ENCODE assay signal across 9 mouse cellular contexts in the genomic region with DNA sequence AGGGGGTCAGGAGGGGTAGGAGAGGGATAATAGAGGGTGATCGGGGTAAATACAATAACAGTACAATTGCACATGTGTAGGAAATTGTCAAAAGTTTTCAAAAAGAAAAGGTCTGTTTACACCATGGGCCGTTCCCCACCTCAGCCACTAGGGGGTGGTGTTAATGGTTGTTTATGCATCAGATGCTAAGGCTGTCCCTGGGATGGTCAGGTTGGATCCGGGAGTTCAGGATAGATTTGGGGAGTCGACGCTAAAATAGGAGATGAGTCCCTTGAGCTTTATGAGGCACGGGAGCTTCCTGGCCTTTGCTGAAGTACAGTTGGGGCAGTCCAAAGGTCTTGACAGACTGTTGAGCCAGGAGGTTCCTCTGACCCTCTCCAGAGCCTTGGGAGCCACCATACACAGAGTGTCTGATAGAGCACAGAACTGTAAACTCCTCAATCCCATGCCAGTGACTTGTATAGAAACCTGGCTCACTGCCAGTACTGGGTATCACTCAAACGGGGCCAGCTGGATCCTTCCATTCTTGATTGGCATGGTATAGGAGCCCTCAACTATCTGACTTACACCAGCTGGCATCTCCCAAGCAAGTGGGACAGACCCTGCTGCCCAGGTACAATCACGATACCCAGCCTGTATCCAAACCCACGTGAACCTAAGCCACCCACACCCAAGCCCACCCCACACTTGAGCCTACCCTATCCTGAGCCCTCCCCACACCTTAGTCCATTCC.
DNase-seq lines count a peak whose midpoint lies in the region; ATAC-seq and TF ChIP-seq lines count a peak whose summit lies in the region.
"Had no signal": no experiment of that assay in that cellular context is flagged by ENCODE, and none has a peak within 500 bp of the region (broad histone marks: within the 10 kb centered on the region; RNA-seq: fewer than 3 reads in every experiment).

No protein-coding gene starts in this region.

- no peak overlapping the region for H3K4me2 ChIP-seq in forebrain, embryonic 15.5 days (replicated peaks)
- no peak overlapping the region for H3K4me2 ChIP-seq in midbrain, postnatal 0 days (ENCODE audit: low read depth, low read length, poor library complexity, severe bottlenecking)

- no peaks in the 10 kb centered on the region for H3K9me3 ChIP-seq in forebrain, embryonic 15.5 days
- no peaks in the 10 kb centered on the region for H3K9me3 ChIP-seq in forebrain, embryonic 10.5 days
- no peaks in the 10 kb centered on the region for H3K9me3 ChIP-seq in midbrain, postnatal 0 days (ENCODE audit: low read length)

- H3K4me1 ChIP-seq in forebrain, embryonic 15.5 days = peaks cover 17% of the 10 kb centered on the region
- no peaks in the 10 kb centered on the region for H3K4me1 ChIP-seq in forebrain, embryonic 10.5 days
- H3K4me1 ChIP-seq in midbrain, postnatal 0 days (ENCODE audit: insufficient read depth, low read length) = no peaks in the 10 kb centered on the region

- H3K27me3 ChIP-seq in forebrain, embryonic 15.5 days = no peaks in the 10 kb centered on the region
- H3K27me3 ChIP-seq in forebrain, embryonic 10.5 days (ENCODE audit: poor library complexity, severe bottlenecking) = no peaks in the 10 kb centered on the region
- no peaks in the 10 kb centered on the region for H3K27me3 ChIP-seq in midbrain, postnatal 0 days (ENCODE audit: insufficient read depth, low read length)

- H3K36me3 ChIP-seq in forebrain, embryonic 15.5 days = no peaks in the 10 kb centered on the region
- H3K36me3 ChIP-seq in forebrain, embryonic 10.5 days (replicated peaks) = no peaks in the 10 kb centered on the region
- no peaks in the 10 kb centered on the region for H3K36me3 ChIP-seq in midbrain, postnatal 0 days (ENCODE audit: insufficient read depth, low read length)

- ATAC-seq in forebrain, embryonic 15.5 days (replicated peaks) = peak; percentile 70
- ATAC-seq in midbrain, postnatal 0 days (ENCODE audit: low FRiP score) = no peak

- peak; percentile 67 for TF ChIP-seq CTCF in midbrain, postnatal 0 days (IDR thresholded peaks at IDR 0.05)

- H3K4me3 ChIP-seq in forebrain, embryonic 15.5 days = no peak overlapping the region
- H3K4me3 ChIP-seq in forebrain, embryonic 10.5 days = no peak overlapping the region
- H3K4me3 ChIP-seq in midbrain, postnatal 0 days (ENCODE audit: low read depth, low read length) = no peak overlapping the region

- no peak overlapping the region for H3K9ac ChIP-seq in forebrain, embryonic 15.5 days (replicated peaks)
- no peak overlapping the region for H3K9ac ChIP-seq in midbrain, postnatal 0 days (replicated peaks; ENCODE audit: low read length, poor library complexity, severe bottlenecking)

- DNase-seq in forebrain, embryonic 10.5 days (ENCODE audit: extremely low spot score, low spot score) = no peak
- peak; percentile 25 for DNase-seq in lung, postnatal 36 days
- no peak for DNase-seq in lung, postnatal 10 days
- peak; percentile 67 for DNase-seq in cerebellum, adult 9-11 months
- peak; percentile 54 for DNase-seq in midbrain, postnatal 0 days (ENCODE audit: low spot score)
- no peak for DNase-seq in urinary bladder, postnatal 36 days (ENCODE audit: low spot score in 2 of 2)
- no peak for DNase-seq in frontal cortex, postnatal 25 days (ENCODE audit: low spot score in 2 of 2)

- 49% methylated on average over 9 of the region's 9 CpGs for WGBS in forebrain, embryonic 15.5 days
- WGBS in forebrain, embryonic 10.5 days = 70% methylated on average over 9 of the region's 9 CpGs
- WGBS in midbrain, postnatal 0 days = 71% methylated on average over 9 of the region's 9 CpGs

- 0 out of 2 replicates have a peak overlapping the region, but pooled peaks have one; percentile 5 for H3K27ac ChIP-seq in forebrain, embryonic 15.5 days (replicated peaks)
- no peak overlapping the region for H3K27ac ChIP-seq in forebrain, embryonic 10.5 days
- no peak overlapping the region for H3K27ac ChIP-seq in midbrain, postnatal 0 days (ENCODE audit: low read depth, low read length)
- H3K27ac ChIP-seq: macrophage had no signal

Comparison
In these comparisons a context has a peak if more than half of its experiments do, and no peak if none do; other contexts are left out.
1. DNase-seq: peak in lung, postnatal 36 days (single experiment), cerebellum, adult 9-11 months (single experiment) and midbrain, postnatal 0 days (single experiment); none in forebrain, embryonic 10.5 days (single experiment), lung, postnatal 10 days (single experiment), urinary bladder, postnatal 36 days (0 of 2) and frontal cortex, postnatal 25 days (0 of 2).